Mouse (Mus musculus) ovary, adult 2 months (tissue): ENCODE data around the gene Timm44. TPM values are rescaled to one million over a fixed set of nuclear protein-coding genes. Genes with fewer than 3 reads are reported as not detected.

Experiments used
- polyA plus RNA-seq: library from polyadenylated mRNA; depleted of rRNA; stranded (reverse); fragments of >200 nt; gene quantifications from 2 replicates; pipeline ENCODE4 v1.2.3, GENCODE M21; 2012; rRNA removed

The Timm44 gene
- 99.8 and 108 TPM in 2 replicates for polyA plus RNA-seq

DNA sequence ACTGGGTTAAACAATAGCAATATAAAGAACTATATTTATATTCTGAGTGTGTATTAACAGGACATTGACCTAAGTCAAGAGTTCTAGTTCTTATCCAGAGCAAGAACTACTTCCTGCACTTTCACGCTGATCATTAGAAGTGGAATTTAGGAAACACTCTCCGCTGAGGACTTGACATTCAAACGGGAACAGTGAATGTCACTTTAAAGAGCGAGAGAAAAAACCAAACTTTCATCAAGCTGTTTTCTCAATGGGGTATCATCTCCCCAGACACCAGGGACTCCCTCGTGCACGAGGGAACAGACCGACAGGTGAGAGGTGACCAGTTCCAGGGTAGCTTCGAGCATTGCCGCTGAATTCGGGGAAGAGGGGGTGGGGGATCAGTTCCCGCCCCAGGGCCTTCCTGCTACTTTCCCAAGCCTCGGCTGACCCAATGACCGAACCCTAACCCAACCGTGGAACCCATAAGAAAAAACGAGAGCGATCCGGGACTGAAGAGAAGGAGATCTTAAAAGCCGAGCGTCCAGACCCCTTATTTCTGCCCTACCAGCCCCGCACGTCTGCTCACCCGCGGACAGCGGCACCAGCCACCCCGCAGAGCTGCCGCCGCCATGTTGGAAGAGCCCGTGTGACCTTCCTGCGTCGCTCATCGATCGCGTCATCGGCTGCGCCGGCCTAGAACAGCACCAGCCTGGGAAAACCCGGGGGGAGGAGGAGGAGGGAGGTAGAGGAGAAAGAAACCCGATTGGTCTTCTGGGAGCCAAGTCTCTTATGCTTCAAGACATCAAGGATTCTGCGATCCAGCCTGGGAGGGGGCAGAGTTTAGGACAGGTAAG is at the start of gene Timm44:
TSS of gene Timm44 (minus strand) at position 639 of the 836 bp plus-strand sequence.

DNA sequence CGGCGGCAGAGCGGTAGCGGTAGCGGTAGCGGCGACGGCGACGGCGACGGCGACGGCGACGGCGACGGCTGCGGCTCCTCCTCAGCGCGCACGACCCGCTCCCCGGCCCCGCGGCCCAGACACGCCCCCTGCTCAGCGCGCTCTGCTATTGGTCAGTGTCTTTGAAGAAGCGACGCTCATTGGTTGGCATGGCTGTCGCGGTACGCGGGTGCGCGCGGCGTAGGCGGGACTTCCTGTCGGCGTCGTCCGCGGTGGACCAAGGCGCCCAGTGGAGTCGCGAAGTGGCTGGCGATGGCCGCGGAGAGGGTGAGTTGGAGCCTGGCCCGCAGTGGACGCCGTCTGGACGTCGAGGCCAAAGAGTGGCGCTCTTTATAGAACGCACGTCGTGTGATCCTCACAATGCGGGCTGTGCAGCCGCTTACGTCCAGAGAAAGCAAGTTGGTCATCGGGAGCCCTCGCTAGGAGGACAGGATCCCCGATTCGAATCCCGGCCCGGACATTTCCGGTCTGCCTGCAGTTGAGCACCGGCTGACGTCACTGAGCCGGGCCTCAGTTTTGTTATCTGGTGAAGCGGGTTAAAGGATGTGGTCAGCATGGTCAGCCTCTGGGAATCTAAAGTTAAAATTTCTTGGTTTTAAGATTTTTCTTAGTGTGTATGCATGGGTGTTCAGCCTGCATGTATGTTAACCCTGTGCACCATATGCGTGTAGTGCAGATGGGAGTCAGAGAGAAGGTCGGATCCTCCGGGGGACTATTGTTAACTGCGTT is 49.5 kb upstream of the Timm44 start, which contains the start of the genes Ccl25 and Elavl1:
TSS of gene Ccl25 (plus strand) at position 228 of the 768 bp plus-strand sequence.
TSS of gene Elavl1 (minus strand) at position 431 of the 768 bp plus-strand sequence.

DNA sequence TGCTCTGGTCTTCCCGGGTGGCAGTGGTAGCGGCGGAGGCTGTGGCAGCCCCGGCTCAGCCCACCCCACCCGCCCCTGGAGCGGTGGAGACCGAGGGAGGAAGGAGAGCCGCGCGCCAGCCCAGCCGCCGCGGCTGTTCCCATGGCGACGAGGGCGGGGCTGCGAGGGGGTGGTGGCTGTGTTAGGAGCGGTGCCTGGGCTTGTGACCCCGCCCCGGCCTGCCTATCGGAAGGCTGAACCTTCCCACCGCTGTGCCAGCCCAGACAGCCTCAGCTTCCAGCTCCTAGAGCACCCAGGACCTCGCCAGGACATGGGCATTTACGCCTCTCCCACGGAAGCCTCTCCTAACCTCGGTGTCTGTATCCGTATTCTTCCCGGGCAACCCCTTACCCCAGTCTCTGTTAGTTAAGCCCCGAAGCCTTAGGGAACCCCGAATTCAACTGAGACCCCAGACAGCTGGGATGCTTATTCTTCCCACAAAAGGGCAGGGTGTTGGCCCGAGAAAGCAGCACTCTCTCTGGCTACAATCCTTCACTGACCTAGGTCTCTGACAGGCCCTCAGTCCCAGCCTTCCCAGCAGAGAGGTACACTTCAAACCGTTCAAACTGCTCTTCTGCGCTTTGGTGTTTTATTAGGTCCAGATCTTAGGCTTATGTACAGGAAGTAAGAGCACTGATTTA is 16.4 kb downstream of the Timm44 start, which contains the start of gene Ctxn1:
TSS of gene Ctxn1 (minus strand) at position 150 of the 680 bp plus-strand sequence.

DNA sequence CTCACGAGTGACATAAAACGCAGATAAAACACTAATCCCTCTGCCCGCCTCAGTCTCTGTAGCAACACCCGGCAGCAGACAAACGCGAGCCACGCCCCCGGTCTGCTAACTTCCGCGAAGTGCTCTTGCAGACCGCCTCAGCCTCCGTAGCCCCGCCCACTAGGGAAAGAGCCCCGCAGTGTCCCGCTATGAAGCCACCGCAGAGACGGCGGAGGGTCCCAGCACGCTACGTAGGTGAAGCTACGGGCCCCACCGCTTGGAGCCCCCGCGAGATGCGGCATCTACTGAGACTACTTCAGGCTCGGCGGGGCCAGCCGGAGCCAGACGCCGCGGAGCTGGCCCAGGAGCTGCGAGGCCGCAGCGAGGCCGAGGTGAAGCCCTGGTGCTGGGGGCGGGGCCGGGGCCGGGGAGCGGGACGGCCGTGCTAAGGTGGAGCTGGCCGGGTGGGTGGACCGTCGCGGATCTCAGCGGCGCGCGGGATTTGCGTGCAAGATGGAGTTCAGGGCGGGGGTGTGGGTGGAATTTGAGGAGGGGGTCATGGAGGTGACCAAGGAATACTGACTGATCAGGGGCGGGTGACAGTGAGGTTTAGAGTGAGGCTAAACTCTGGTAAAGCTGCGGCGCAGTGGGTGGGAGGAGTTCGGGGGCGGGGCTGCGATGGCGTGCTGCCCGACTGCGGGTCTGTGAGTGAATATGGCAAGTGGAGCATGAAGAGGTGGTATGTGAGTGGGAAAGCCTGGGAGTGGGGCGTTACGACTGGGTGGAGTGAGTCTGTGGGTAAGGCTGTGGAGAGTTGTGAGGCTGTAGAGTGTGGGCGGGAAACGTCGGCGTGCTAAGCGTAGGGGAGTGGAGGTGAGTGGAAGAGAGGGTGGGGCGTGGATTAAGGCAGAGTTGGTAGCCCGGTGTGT is 22.5 kb downstream of the Timm44 start, which contains the start of gene Snapc2:
TSS of gene Snapc2 (plus strand) at position 147 of the 908 bp plus-strand sequence.

DNA sequence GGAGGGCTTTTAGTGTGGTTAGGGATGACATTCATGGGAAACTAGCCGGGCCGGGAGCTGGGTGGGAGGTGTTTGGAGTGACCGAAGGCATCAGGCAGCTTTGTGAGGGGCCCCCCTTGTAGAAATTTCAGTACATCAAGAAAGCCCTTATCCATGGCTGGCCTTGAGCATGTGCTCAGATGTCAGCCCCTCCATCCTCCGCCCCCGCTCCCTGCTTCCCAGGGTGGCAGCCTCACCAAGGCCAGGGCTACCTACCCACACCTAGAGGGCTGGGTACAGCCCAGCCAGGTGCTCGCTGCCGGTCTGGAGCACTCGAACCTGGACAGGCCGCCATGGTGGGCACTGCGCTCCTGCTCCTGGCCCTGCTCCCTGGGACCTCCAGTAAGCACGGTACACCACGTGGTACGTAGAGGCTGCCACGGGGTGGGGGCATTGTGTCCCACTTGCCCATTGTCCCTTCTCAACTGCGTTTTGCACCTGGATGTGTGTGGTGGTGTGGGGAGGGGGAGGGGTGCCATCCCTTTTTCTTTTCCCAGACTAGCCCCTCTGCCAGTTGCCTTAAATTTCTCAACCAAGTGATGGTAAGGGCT is 27.7 kb downstream of the Timm44 start, which contains the start of gene Tgfbr3l:
TSS of gene Tgfbr3l (plus strand) at position 264 of the 590 bp plus-strand sequence.

DNA sequence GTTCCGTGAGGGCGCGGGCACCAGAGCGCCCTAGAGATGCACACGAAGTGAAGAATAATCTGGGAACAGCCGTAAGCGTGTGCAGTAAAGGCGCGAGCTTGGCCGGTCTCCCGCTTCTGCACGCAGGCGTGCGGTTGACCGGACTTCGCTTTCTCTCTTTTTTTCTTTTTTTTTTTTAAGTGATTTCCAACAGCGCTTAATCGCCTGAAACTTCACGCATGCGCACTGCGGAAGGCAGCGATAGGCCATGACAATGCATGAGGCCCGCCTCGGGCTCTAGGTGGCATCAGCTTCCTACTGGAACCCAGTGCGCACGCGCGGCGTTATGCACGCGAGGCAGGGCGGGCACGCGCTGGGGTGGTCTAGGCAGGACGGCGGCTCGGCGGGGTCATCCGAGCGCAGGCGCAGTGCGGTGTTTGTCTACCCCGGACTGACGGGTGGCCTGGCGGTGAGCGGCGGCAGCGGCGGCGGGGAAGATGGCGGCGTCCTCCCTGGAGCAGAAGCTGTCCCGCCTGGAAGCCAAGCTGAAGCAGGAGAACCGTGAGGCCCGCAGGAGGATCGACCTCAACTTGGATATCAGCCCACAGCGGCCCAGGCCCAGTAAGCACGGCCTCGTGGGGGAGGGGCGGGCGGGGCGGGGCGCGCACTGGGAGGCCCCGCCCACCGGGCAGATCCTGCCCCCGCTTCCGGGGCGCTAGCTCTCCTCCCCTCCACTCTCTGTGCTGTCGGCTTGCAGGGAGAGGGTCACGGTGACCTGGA is 37.1 kb downstream of the Timm44 start, which contains the start of the genes Map2k7 and Gm49320:
TSS of gene Map2k7 (plus strand) at position 307 of the 759 bp plus-strand sequence.
TSS of gene Gm49320 (plus strand) at position 432 of the 759 bp plus-strand sequence.

DNA sequence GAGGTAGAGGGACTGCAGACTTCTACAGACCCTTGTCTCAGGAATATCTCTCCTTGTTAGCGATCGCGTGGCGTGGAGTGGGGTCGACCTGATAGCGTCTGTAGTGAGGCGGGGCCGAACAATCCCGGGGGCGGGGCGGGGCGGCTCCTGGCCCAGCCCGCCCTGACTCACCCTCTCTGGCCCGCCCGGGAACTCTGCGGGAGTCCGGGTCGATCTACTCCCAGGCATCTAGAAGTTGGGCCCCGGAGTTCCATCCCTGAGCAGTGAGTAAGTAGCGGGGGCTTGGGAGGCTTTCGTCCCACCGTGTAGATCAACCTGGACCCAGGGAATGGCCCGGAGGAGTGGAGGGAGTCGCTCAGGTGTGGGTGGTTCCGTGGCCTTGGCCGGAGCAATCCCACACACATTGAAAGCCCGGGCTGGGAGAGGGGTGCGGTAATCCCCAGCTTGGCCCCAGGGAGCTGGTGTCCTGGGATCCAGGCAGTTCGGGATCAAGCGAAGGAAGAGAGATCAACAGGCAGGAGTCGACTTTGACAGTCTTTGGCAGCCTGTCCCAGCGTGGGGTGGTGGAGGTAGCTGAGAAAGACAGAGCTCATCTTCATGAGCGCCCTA is 48.9 kb downstream of the Timm44 start, which contains the start of gene Lrrc8e:
TSS of gene Lrrc8e (plus strand) at position 89 of the 609 bp plus-strand sequence.

DNA sequence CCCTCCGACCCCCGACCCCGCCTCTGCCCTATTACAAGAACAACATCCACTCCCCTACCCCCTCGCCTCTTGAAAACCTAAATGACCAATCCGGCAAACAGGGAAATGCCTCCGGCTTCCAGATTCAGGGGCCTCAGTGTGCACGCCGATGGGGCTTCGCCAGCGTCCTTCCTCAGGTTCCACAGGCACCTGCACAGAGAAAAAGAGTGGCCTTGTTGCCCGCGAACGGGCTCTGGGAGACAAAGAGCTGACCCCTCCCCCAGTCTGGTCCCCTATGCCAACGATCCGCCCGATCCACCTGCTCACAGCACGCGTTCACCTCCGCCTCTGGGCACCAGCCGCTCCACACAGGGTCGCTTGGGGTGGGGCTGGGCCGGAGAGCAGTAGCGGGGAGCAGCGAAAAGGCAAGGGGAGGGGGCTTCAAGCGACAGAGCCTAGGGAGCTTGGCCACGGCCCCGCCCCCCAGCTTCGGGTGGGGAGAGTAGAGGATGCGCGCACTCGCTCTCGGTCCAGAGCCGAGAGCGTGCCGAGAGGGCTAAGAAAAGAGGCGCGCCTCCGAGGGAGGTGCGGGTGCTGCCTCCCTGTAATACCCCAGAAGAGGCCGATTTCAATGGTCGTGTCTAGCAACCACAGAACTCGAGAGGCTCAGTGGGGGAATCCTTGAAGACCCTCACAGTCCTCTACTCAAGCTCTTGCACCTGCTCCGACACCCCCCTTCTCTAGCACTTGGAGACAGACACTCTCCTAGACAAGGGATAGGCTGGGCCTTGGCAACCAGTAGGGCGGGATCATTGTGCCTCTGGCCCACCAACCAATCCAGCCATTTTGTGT is 58.7 kb downstream of the Timm44 start, which contains the start of gene Prr36:
TSS of gene Prr36 (minus strand) at position 669 of the 831 bp plus-strand sequence.

Other genes with a start within 250 kb of the Timm44 start
- gene Cd209f, start 170.1 kb downstream of the Timm44 start, polyA plus RNA-seq, result 3.4 and 5.3 TPM in 2 replicates
- 3.5 and 3.6 TPM in 2 replicates for gene Cd209g, start 141.8 kb downstream of the Timm44 start, polyA plus RNA-seq
- 21.5 and 22.7 TPM in 2 replicates for gene Evi5l, start 109.3 kb downstream of the Timm44 start, polyA plus RNA-seq
- gene Prr36, start 58.5 kb downstream of the Timm44 start, polyA plus RNA-seq, result 1.8 and 2.6 TPM in 2 replicates
- gene Lrrc8e, start 49.1 kb downstream of the Timm44 start, polyA plus RNA-seq, result 5.1 and 6.0 TPM in 2 replicates
- gene Map2k7, start 37.2 kb downstream of the Timm44 start, polyA plus RNA-seq, result 55.4 and 62.8 TPM in 2 replicates
- 4.0 and 11.9 TPM in 2 replicates for gene Gm49320, start 37.0 kb downstream of the Timm44 start, polyA plus RNA-seq
- 241 and 288 TPM in 2 replicates for gene Tgfbr3l, start 27.7 kb downstream of the Timm44 start, polyA plus RNA-seq
- 90.5 and 95.1 TPM in 2 replicates for gene Snapc2, start 22.8 kb downstream of the Timm44 start, polyA plus RNA-seq
- 202 and 269 TPM in 2 replicates for gene Ctxn1, start 16.6 kb downstream of the Timm44 start, polyA plus RNA-seq
- 2.5 and 2.8 TPM in 2 replicates for gene Ccl25, start 49.3 kb upstream of the Timm44 start, polyA plus RNA-seq
- 42.1 and 52.6 TPM in 2 replicates for gene Elavl1, start 49.5 kb upstream of the Timm44 start, polyA plus RNA-seq
- 30.0 and 44.5 TPM in 2 replicates for gene Cers4, start 217.1 kb upstream of the Timm44 start, polyA plus RNA-seq